Mouse (Mus musculus) thymus, adult 18-20 months (tissue): ENCODE measurements around the gene Lman1l.

ENCODE experiments used
- DNase-seq, 2 experiments: peaks; one replicate each; pipeline ENCODE4 v3.0.0; 2022; ENCODE audit warnings: mixed read lengths in 2 of 2

The Lman1l gene

GRCm38 (mm10) chr9:57644944-57645893 is 24.6 kb upstream of the Lman1l start:
- peak; percentile 88 for DNase-seq

- peak in 1 of 2 experiments; percentile 33 for DNase-seq
Observed at GRCm38 (mm10) chr9:57644442-57644943, 23.9 kb upstream of the Lman1l start.

- peak; percentile 56 to 68 for DNase-seq
Observed at GRCm38 (mm10) chr9:57643856-57644180, 23.2 kb upstream of the Lman1l start.

DNA sequence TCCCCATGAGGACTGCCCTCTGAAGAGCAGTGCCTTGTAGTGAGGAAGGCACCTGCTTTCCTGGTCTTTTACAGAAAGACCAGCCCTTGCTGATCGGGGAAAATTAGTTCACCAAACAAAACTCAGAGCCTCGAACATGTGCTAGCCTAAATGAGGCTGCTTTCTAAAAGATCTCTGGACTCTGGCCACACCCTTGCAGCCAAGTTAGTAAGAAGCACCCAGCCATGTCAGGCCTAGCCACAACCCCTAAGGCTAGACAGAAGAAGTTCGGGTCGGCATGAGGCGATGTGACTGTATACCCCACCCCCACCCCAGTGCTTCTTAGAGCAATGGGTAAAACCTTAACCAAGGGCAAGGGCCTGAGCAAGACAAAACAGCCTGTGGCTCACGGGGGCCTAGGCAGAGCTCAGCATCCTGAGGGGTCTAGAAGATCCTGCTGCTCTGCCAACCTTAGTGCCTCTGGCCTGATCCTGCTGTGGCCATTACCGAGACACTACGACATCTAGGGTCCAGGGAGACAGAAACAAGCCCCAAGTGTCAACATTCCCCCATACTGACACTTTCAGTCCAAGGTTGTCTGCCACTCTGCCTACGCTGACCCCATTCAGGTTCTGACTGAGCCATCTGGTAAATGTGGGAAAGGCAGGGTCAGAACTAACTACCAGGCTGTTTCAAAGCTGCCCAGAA is 22.7 kb upstream of the Lman1l start:
- peak in 1 of 2 experiments; percentile 20 for DNase-seq

DNA sequence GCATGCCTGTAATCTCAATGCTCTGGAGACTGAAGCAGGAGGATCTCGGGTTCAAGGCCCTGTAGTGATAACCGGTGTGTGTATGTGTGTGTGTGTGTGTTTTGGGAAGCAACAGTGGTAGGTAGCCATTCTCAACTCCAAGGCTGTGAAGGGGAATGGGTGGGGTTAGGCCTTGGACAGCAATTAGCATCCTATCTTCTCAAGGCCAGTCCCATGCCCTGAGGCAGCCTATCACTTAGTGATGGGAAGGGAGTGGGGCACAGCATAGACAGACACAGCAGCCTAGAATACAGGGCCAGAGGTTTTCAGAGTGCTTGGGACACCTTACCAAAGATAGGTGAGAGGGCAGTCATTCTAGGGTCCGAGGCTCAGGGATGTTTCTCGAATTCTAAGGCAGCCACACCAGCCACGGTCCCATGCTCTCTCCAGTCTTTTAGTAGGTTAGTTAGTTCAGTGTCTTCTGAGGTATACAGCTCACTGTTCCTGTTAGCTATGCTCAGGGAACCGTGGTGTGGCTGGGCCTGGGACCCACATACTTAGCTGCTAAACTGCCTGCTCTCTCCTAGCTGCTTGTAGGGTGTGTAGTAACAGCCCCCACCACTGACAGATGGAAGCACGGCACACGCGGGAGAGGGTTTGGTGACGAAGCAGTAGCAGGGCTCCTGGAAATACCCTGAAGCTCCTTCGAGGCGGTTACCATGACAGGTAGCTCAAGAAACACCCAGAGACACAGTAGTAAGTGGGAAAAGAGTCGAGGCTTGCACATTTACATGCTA is 21.4 kb upstream of the Lman1l start:
- DNase-seq = peak in 1 of 2 experiments; percentile 15

- DNase-seq = peak in 1 of 2 experiments; percentile 12
Observed at GRCm38 (mm10) chr9:57641022-57641421, 20.4 kb upstream of the Lman1l start.

GRCm38 (mm10) chr9:57640384-57640783 is 19.8 kb upstream of the Lman1l start:
- peak; percentile 91 to 96 for DNase-seq

DNA sequence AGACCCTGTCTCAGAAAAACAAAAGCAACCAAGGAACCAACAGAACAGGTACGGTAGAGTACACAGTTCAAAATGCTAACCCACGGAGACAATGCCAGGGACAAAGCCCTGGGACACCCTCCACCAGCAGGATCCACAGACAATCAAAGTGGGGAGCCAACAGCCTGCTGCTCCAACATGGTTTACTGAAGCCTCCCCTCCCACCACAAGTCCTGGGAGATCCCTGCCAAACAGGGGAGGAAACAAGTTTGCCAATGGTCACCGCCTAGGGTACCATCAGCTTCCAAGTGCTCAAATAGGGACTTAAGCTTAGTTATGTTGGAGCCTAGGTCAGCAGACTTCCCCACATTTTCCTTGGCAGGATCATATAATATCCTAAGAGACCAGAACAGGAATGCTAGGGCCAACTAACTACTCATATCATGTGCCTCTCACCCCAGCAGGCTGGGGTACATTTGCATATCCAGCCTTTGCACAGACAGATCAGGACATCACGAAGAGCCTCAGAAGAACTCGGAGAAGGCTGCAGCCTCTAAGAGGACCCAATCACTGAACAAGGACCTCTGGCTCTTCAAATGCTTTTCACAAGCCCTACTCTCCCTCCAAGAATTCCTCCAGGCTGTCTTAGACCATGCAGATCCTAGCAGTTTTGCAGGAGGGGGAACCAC is 19.2 kb upstream of the Lman1l start:
- DNase-seq = no peak

- DNase-seq = no peak
Observed at GRCm38 (mm10) chr9:57638651-57639459, 18.3 kb upstream of the Lman1l start.

DNA sequence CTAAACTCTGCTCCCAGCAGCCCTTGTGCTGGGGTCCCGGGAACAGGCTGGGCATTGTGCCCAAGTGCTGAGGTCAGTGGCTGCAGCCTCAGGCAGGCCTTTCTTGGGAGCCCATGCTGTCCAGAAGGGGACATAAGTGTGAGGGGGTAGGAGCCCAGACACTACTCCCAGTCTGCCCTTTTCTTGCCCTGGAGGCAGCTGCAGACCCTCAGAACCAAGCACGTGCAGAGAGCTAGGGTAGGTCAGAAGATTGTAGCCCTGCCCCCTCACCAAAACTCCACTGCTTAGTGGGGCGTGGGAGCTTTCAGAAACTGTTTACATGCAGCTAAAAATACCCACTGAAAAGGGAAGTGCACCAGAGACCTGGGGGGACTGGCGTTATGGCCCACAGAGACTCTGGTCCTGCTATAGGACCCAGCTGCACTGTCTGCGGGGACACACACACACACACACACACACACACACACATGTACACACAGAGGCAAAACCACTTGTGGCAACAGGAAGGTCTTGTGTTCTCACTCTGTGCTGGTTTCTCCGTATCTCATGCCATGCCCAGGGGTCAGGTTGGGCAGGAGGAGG is 17.3 kb upstream of the Lman1l start:
- DNase-seq = no peak

DNA sequence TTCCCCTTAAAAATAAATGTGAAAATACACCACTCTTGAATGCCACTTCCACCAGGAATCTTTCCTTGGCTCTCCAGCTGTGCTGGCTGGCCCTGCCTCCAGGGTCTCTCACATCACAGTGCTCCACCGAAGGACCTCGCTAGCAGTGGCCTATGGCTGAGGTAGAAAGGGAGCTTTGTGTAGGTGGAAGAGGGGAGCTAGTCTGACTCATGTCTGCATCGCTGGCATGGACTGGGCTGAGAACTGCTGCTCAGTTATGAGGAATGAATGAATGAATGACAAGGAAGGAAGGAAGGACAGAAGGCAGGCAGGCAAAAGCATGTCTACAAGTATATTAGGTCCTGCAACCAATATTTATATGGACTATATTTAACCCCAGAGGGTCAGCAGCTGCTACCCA is 16.7 kb upstream of the Lman1l start:
- no peak for DNase-seq

GRCm38 (mm10) chr9:57633481-57634024 is 13.0 kb upstream of the Lman1l start:
- DNase-seq = no peak

DNA sequence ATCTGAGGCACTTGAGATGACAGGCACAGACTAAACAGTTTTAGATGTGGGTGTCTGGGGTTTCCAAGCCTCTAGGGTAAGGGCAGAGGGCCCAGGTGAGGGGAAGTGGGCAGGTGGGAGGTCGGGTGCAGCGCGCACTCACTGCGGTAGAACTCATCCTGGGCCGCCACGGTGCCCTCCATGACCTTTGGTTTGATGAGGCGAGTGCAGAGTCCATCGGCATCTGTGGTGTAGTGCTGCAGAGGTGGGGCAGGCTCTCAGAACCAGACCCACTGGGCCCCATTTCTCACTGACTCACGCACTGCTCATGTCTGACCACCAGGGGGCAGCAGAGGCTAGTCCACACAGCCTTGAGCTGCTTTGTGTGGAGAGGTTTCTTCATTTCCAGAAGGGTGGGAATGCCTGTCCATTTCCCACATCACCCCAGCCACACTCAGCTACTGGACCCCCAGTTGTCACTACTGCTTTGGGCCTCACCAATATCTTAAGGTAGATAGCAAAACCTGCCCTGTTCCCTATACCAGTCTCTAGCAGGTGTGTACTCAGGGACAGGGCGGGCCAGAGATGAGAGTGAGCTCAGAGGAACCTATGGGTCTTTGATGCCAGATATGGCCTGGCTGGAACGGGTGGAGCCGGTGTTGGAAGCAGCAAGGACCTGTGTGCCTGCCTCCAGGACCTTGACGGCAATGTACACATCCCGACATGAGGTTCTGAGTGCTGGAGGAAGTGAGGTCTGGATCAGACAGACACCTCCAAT is 8.7 kb upstream of the Lman1l start:
- peak; percentile 43 to 65 for DNase-seq

GRCm38 (mm10) chr9:57628717-57629116 is 8.1 kb upstream of the Lman1l start:
- DNase-seq = no peak

- no peak for DNase-seq
Observed at GRCm38 (mm10) chr9:57627892-57628291, 7.3 kb upstream of the Lman1l start.

DNA sequence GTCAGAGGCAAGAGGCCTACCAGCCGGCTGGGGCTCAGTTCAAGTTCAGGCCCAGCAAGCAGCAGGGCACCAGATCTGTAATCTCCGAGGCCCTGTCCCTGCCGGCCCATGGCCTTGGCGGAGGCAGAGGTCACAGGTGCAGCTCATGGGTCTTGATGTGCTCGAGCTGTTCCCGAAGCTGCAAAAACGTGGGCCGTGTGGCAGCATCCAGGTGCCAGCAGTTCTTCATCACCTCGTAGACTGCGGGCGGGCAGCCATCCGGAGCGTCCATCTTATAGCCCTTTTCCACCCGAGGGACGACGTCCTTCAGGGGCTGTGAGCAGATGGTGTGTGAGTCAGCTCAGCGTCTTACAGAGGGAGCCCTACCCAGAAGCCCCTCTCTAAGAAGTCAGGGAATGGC is 6.6 kb upstream of the Lman1l start:
- DNase-seq = no peak

GRCm38 (mm10) chr9:57625674-57626500 is 5.3 kb upstream of the Lman1l start:
- DNase-seq = no peak

DNA sequence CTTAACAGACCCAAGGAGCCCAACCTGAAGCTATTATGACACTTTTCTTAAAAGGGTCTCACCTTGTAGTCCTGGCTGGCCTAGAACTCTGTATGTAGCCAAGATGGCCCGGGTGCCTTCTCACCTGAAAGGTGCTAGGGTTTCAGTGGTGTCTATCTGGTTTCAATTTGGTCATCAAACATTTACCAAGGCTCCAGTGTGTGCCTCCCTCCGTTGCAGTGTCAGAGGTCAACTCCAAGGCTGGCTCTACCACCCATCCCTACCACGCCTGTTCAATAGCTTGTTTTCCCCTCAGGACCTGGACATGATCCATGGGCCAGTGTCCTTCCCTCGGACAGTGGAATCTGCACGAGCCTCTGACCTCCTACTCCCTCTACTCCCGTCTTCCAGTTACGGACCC is 3.7 kb upstream of the Lman1l start:
- no peak for DNase-seq

DNA sequence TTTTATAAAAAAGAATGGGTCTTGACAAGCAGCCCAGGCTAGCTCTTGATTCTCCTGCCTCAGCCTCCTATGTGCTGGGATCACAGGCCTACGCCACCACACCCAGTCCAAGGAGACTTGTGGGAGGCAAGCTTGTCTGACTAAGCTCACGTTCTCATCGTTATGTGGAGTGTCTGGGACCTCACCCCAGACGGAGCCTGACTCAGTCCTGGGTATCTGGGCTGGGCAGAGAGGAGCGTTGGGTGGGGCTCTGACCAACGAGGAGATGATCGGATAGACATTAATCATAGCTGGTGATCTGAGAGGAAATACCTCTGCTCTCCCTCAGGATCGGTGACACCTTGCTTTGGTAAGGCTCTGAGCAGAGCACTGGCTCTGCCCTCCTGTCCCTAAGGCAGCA is 1.7 kb downstream of the Lman1l start:
- DNase-seq = no peak
